Mouse (Mus musculus) left cerebral cortex, postnatal 10 days (tissue): ENCODE measurements around the gene Gpr68. TPM values are rescaled to one million over a fixed set of nuclear protein-coding genes. Genes with fewer than 3 reads are reported as not detected.

Experiments used
- DNase-seq, 2 experiments: peaks; one replicate each; pipeline ENCODE4 v3.0.0; 2021 to 2022; ENCODE audit warnings: low spot score in 2 of 2, mixed read lengths in 1 of 2; ENCODE audit errors: extremely low spot score in 1 of 2
- intact Hi-C: fragments of 180-260 bp; cut with DNase I; formaldehyde crosslinking; loops from one replicate; pipeline ENCODE4 v1.15.1; 2025
- total RNA-seq, 2 experiments: library from RNA; stranded (reverse); gene quantifications; 2 replicates each; pipeline ENCODE4 v1.2.3; 2021

Gpr68 gene
- total RNA-seq, 2 experiments from 2014 or later: 6.7 to 7.4 TPM

DNA sequence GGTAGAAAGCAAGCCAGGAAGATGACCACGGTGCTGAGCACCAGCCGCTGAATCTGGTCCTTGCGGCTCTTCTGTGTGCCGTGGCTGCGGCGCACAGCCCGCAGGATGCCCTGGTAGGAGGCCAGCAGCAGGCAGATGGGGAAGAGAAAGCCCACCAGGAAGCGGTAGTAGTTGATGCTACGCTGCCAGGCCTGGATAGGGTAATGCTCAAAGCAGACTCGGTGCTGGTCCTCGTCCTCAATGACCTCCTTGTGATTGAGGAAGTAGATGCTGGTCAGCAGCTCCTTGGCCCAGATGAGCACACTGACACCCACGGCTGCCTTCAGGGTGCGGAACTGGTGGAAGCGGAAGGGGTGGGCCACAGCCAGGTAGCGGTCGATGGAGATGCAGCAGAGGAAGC, 29.4 kb downstream of the Gpr68 start:
- no peak for DNase-seq
- intact Hi-C loops: no loop called here

DNA sequence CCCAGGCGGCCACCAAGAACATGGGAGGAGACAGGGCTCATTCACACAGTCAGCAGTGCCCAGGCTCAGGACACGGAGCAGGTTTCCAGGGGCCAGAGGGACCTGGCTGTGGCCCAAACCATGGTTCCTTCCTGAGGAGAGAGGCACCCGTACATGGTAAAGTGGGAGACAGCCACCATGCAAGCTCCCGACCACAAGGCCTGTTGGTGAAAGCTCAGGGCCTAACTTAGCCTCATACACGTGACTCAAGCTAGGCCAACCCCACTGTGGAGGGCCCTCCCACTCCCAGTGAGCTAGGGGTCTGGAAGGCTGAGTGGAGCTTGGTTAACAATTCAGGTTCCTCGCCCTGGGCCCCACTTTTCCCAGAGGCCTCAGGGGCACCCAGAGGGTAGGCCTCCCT, 30.1 kb downstream of the Gpr68 start:
- intact Hi-C loops: no loop called here
- no peak for DNase-seq

DNA sequence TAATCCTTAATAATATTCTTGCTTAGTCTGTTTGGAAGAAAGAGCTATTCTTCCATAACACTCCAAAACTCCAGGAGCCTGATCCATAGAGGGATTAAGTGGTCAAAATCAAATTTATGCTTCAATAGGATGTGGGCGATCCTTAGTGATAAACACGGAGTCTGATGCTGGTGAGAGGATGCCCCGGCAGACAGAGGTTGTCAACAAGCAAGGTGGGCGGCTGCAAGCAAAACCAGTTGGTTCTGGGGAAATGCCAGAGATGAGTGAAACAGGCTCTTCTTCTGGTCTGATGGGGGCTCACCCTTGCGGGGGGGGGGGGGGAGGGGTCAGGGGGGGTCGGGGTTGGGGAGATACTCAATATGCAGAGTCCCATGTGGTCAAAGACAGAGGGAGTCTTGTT, 32.0 kb downstream of the Gpr68 start:
- intact Hi-C loops: no loop called here
- no peak for DNase-seq

DNA sequence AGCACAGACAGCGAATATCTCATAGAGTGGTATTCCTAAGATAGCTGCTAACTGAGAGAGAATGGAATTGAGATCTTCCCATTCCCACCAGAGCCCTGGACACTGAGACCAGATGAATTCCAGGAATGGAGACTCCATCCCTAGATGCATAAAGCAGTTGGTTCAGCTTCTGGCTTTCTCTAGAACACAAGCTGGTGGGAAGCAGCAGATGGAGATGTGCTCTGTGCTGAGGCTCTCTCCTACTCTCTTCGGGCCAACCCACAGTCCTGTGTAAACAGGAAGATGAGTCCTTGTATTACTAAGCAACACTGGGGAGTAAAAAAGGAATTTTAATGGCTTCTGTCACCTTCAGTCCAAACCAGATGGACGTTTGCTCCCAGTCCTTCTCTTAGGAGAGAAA, 32.4 kb downstream of the Gpr68 start:
- no peak for DNase-seq
- intact Hi-C loops: no loop called here

DNA sequence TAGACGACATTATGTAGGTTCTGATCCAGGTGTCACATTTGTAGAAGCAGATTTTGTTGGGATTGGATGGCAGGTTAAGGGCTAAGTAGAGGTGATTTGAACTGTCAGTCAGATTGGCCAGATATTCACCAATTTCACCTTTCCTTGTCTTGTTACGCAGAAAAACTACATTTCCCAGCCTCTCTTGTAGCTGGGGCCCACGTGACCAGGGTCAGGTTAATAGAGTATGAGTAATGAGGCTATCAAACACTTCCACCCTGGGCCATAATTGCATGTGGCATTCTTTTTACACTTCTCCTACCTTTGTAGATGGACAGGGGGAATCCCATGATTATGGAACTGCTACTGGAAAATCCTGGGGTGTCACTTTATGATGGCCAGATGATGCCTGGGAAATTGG, 34.4 kb downstream of the Gpr68 start:
- intact Hi-C loops: no loop called here
- no peak for DNase-seq

DNA sequence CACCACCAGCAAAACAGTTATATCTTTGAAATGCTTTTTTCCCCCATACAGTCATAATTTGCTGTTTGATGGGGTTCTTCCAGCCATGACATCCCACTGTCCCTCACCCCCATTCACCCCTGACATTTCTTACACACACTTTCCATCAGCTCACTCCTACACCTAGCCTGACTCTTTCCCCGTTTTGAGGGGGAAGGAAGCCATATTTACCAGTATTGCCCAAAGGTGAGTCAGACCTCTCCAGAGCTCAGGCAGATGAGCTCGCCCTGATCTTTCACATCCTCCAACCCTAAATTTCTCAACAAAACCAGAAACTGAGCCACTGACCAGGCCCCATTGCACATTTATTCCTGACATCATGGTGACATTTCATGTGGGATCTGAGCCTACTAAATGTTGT, 36.2 kb downstream of the Gpr68 start:
- no peak for DNase-seq
- intact Hi-C loops: no loop called here

DNA sequence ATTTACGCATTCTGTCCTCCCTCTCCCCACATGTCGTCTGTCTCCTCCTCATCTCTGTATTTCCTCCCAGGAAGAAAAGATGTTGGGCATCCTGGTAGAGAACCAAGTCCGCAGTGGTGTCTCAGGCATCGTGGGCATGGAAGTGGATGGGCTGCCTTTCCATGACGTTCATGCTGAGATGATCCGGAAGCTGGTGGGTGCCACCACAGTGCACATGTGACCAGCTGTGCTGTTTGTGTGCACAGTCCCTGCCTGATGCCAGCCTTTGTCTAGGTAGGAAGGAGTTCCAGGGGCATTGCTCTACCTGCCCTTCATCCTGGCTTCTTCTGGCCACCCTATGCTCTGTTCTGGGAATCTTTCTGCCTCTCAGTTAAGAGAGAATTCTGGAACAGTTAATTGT, 36.8 kb downstream of the Gpr68 start:
- DNase-seq: no peak
- intact Hi-C loops: no loop called here

DNA sequence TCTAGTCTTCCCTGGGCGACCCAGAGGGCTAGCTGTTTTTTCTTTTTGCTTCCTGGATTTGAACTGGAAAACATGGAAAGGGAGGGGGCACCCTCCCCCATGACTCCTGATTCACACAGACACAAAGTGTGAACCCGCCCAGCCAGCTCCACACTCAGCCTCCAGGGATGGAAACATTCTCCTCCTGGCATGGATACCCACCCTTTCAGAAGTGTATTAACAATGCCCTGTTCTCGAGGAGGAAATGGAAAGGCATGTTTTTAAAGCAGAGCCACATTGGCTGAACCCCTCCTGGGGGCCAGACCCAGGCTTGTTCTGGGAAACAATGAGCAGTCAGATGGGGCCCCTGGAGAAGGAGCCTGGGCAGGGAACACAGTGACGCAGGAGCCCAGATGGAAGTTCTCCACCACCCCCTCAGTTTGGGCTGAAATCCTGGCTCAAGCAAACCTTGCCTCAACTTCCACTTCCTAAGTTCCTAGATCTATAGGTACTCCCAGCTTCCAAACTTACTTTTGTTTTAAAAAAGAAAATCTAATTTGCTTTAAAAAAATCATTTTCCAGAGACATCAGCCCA, 39.9 kb downstream of the Gpr68 start:
- intact Hi-C loops: no loop called here

DNA sequence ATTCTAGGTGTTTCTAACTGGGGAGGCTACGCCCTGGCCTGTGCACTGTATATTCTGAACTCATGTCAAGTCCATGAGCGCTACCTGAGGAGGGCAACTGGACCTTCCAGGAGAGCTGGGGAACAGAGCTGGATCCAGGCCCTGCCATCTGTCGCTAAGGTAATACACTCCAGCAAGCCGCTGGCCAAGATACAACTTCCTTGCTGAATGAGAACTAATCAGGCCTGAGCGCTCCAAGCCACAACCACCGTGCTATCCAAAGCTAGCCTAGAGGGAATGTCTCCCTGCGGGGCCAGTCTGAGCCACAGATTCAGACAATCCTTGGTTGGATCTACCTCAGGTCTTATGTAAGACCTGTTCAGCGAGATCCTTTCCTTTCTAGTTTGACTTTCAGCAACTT, 40.9 kb downstream of the Gpr68 start:
- intact Hi-C loops: no loop called here
- no peak for DNase-seq

More for the DNA sequence above, 39.9 kb downstream of the Gpr68 start:
- DNase-seq: no peak

DNA sequence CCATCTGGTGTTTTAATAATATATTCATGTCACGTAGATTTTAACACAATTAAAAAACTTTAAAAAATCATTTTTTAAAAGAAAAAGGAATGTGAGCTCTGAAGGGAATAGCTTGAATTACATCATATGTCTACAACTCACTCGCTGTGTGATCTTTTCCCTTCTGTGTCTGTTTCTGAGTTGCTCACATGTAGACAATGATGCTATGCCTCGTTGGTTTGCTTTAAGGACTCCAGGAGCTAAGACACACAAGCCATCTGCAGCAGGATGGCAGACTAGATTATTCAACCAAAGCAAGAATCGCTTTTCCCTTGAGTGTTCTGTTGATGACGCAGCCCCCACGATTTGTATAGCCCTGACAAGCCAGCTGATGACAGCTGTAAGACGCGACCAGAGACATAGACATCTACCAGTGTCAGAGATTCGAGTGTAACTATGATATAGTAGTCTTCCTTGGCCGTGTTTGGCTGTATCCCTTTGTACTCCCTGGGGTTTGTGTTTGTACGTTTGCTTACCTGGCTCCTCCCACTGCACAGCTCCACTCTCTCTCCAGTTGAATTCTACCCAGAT, 42.4 kb downstream of the Gpr68 start:
- intact Hi-C loops: no loop called here
- no peak for DNase-seq

DNA sequence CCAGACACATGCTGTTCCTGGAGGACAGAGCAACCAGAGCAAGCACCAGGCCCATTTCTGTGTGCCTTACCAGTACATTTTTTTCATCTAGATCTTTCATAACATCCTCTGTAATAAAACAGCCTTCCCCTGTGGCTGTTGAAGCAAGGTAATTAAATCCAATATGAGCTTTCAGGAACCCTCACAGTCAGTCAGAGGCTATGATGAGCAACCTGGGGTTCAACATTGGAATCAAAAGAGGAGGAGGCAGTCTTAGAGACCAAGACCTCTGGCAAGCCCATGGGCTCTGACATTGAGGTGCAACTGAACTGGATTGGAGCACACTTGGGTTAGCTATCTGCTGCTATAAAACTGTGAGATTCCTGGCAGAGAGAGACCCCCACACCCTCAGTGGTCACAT, 42.9 kb downstream of the Gpr68 start:
- DNase-seq: no peak
- intact Hi-C loops: no loop called here

DNA sequence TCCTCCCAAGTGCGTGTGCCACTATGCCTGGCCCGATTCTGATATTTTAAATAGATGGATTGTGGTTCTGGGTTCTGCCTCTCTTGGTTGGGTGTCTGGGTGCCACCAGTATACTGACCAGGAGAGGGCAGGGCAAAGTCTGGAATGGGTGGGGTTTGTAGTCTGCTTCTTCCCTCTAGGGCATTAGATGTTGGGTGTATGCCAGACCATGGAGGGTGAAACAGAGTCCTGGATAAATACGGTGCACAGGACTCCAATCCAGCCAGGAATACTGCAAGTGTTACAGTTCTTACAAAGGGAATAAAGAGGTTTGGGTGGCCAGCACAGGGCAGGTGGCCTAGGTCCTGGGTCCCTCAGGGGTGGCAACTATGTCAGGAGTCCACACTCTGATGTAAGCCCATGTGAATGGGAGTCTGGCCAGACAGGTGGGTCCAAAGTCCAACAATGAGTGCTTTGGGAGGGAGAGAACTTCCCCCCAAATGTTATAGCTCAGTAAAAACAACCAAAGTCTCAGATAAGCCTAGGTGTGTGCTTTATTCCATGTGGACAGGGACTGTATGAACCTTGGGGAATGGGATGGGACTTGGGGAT, 45.0 kb downstream of the Gpr68 start:
- intact Hi-C loops: no loop called here
- DNase-seq: no peak

DNA sequence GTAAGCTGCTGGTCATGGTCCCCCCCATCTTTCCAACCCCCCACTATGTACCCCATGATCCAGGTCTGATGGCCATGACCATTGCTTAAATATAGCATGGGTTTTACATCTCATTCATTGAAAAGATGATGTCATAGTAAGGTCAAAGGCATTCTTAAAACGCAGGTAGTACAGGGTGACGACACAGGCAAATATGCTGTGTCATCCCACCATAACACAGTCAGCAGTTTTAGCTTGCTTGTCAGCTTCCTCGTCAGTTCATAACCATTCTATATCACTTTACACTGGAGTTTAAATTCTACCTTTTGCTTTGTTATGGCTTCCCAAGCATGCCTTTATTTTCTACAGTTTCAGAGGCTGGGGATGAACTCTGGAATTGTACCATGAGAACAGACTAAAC, 45.7 kb downstream of the Gpr68 start:
- intact Hi-C loops: no loop called here
- no peak for DNase-seq

DNA sequence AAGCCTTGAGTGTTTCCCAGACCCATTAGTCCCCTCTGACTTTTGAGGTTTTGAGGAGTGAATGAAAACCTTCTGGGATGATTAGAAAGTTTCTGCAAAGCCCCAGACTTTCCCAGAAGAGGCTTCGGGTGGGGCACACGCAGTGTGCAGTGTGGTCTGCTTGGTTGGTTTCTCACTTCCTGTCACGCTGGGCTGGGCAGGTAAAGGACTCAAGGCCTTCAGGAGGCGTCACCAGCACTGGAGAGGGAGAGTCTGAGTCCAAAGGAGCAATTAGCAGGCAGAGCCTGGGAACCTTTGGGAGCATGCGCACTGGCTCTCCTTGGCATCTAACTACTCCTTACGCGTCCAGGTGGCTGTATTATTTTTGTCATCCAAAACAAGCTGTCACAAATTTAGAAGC, 50.2 kb downstream of the Gpr68 start:
- DNase-seq: no peak
- intact Hi-C loops: no loop called here

DNA sequence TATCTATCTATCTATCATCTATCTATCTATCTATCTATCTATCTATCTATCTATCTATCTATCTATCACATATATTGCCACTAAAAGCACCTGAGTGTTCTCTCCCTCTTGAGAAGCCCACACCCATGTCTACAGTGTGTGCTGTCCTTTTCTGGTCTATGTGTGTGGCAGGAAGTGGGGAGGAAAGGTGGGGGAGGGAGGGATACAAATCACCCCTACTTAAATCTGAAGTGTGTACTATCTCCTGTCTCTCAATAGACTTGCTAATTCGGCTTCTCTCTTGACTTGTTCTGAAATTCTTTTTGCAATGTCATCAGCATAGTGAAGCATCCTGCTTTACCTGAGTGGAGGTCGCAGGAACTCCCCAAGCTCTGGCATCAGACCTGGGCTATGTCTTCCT, 51.7 kb downstream of the Gpr68 start:
- intact Hi-C loops: no loop called here
- no peak for DNase-seq

DNA sequence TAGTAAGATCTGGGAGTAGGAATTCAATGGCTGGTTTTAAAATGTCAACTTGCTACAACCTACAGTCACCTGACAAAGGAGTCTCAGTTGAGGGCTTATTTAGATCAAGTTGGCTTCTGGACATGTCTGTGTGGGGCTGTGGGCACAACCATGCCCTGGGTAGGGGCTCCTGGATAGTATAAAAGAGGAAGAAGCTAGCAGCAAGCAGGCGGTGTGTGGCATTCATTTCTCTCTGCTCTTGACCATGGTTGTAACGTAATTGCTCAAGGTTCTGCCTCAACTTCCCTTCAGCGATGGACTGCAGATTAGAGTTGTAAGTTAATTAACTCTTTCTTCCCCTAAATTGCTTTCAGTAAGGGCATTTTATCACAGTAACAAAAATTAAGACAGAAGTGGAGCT, 55.6 kb downstream of the Gpr68 start:
- intact Hi-C loops: no loop called here
- DNase-seq: no peak

DNA sequence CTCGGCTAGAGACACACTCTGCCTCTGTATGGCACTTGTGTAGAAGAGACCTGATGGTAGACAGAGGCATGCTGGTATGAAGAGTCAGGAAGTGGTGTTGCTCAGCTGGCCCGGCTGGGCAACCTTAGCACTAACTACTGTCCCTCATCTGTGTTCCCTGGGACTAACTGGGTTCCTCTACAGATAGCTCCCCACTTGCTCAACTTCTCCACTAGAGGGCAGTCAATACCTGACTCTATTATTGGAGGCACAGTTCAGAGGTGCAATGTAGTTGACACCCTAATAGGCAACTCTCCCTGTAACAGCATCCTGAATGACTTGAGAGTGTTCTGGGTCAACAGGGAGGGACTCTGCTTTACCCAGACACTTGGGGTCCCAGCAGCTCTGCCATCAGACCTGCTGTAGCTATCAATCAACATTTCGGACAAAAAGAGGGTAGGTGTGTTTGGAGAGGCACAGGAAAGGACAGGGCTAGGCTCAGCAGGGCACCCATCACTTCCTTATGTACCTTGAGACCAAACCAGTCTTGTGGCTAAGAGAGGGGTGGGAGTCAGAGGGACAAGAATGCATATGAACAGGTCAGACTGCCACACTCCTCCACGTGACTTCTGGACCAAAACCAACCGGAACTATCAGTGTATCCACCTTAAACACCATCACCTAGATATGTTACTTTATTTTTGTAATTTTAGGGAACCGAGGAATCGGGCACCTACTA, 58.4 kb downstream of the Gpr68 start:
- intact Hi-C loops: loop anchor here (2.0 kb wide), 1 partner anchor 77 kb away; no protein-coding TSS in a partner anchor
- DNase-seq: peak in 1 of 2 experiments; percentile 32

DNA sequence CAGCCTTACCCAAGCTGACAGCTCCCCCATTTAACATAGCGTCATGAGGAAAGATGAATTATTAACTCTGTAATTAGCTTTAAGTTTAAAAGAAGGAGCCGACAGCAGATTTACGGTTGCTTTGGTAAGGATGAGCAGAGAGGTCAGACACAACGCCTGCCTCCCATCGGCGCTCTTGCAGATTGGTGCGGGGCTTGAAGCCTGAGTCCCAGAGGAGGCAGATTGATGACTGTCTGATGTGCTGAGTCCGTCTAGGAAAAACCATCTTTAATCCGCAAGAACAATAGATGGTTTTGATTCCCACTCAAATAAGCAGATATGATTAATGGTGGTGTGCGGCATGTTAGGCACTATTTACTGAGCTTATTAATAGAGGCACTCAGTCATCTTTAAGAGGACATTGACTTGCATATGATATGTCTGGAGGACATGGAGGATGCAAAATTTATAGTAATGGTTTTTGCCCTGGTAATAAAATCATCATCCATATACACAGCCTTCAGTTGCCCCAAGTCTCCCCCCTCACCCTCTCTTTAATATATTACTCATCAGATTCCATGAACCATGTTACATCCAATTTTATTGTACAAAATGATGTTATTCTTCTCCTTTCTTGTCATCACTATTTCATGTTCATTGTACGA, 60.4 kb downstream of the Gpr68 start:
- DNase-seq: no peak
- intact Hi-C loops: loop anchor here (2.0 kb wide), 1 partner anchor 79 kb away; no protein-coding TSS in a partner anchor

DNA sequence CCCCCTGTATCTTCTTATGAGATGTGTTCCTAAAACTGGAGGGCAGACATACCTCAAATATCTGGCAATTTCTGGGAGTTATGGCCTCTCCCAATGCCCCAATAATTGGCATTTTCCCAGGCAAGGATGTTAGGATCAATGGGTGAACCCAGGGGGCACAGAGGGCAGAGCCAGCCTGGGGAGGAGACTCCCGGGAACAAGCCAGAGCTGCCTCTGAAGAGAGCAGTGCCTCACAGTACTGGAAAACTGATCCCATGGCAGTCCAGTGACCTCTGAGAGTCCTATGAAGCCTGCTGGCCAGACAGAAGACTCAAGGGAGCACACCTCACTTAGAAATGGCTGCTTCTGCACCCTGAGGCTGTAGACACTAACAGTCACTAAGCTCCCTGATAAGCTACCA, 61.4 kb downstream of the Gpr68 start:
- no peak for DNase-seq
- intact Hi-C loops: no loop called here

DNA sequence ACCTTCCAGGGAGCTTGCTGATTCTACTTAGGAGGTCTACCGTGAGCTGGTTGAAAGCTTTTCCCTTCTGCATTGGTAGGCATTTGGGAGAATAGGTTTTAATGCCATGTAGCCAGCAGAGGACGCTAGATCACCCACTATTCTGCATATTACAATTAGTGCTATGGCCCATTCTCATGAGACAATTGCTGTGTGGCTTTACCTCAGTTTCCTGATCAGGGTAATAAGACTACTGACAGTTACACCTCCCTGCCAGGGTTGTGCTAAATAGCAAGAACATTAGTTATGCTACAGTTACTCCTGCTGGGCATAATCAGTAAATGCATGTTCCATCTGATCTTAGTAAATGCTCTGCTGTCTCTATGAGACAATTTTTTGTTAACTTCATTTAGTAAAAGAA, 62.2 kb downstream of the Gpr68 start:
- intact Hi-C loops: no loop called here
- no peak for DNase-seq
